Mouse (Mus musculus) liver, postnatal 0 days (tissue): ENCODE data around the gene Itga6.

Source experiments
- CTCF ChIP-seq: sonication (generic); IDR thresholded peaks from 2 replicates; pipeline ENCODE4 v1.5.1; 2016; ENCODE audit warnings: antibody characterized with exemption, low read depth
- EP300 ChIP-seq: IDR thresholded peaks from 2 replicates; pipeline ENCODE4 v1.6.1; 2016; ENCODE audit warnings: antibody characterized with exemption, low read depth, mild to moderate bottlenecking

DNA sequence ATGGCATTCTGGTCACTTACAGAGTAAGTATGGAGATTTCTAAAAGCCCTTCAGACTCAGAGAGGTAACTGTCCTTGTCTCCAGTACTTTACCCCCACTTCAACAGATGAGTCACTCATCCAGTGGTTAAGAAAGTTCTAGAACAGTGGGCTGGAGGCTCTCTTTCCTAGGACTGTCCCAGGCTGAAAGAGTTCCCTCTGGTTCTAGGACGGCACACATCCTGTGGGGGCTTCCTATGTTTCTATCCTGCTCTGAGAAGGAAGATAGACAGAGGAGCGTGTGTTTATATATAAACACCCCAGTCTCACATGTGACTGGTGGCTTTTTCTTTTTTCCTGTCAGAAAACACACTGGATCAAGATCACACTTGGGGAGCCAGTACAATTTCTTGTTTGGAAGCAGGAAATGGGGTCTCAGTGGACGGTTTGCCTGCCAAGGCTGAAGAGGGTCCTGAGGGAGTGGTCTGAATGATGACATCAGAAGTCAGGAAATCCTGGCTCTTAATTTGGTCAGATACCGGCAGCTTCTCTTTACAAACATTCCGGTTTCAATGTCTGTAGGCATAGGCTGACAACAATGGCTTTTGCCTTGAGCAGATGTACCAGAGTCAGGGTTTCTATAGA, 34.0 kb downstream of the Itga6 start:
- TF ChIP-seq CTCF: no peak
- no peak for TF ChIP-seq EP300
